Mouse (Mus musculus): ENCODE measurements around the gene Xndc1. TPM values are rescaled to one million over a fixed set of nuclear protein-coding genes. Genes with fewer than 3 reads are reported as not detected.

The Xndc1 gene
- polyA plus RNA-seq, 1 experiment from 2014 or later: 33.5 TPM

- Histone ChIP-seq H3K36me3 (0 out of 2 replicates have a peak, but pooled peaks cover 3% of the 10 kb centered on the region), H3K27ac (peak overlapping the region; percentile 80), H3K27me3 (ENCODE audit: insufficient read depth, poor library complexity, severe bottlenecking) (no peaks in the 10 kb centered on the region), H3K9me3 (no peaks in the 10 kb centered on the region), H3K4me1 (peaks cover 43% of the 10 kb centered on the region), H3K4me3 (peak overlapping the region; percentile 49)
- 3% methylated on average over 30 of the region's 30 CpGs for WGBS
- DNase-seq (ENCODE audit: low spot score): peak; percentile 87
Measured at GRCm38 (mm10) chr7:102099760-102100661, 34.7 kb downstream of the Xndc1 start.

- Histone ChIP-seq H3K4me1 (peaks cover 43% of the 10 kb centered on the region), H3K27ac (peak overlapping the region; percentile 80), H3K36me3 (no peaks in the 10 kb centered on the region), H3K4me3 (no peak overlapping the region), H3K9me3 (no peaks in the 10 kb centered on the region), H3K27me3 (ENCODE audit: insufficient read depth, poor library complexity, severe bottlenecking) (no peaks in the 10 kb centered on the region)
- no peak for DNase-seq (ENCODE audit: low spot score)
- WGBS: 54% methylated on average over 5 of the region's 5 CpGs
Measured at GRCm38 (mm10) chr7:102100868-102101267, 35.6 kb downstream of the Xndc1 start.

GRCm38 (mm10) chr7:102101487-102101886 lies 36.2 kb downstream of the Xndc1 start, which contains the start of gene Art1:
Gene Art1 (plus strand): TSS chr7:102101743.
- Histone ChIP-seq H3K27me3 (ENCODE audit: insufficient read depth, poor library complexity, severe bottlenecking) (no peaks in the 10 kb centered on the region), H3K4me1 (peaks cover 46% of the 10 kb centered on the region), H3K9me3 (no peaks in the 10 kb centered on the region), H3K27ac (peak within 1 kb of the TSS; percentile 80), H3K36me3 (no peaks in the 10 kb centered on the region), H3K4me3 (peak within 1 kb of the TSS; percentile 23; the same call in 1 of the 2 replicates)
- DNase-seq (ENCODE audit: low spot score): no peak
- 34% methylated on average over 5 of the region's 5 CpGs for WGBS

GRCm38 (mm10) chr7:102102241-102102640 lies 36.9 kb downstream of the Xndc1 start:
- Histone ChIP-seq H3K36me3 (no peaks in the 10 kb centered on the region), H3K4me1 (peaks cover 54% of the 10 kb centered on the region), H3K9me3 (no peaks in the 10 kb centered on the region), H3K27me3 (ENCODE audit: insufficient read depth, poor library complexity, severe bottlenecking) (no peaks in the 10 kb centered on the region), H3K27ac (peak overlapping the region; percentile 80), H3K4me3 (no peak overlapping the region)
- no peak for DNase-seq (ENCODE audit: low spot score)
- 41% methylated on average over 8 of the region's 8 CpGs for WGBS

- Histone ChIP-seq H3K4me3 (peak overlapping the region; percentile 12; the same call in 1 of the 2 replicates), H3K9me3 (no peaks in the 10 kb centered on the region), H3K27me3 (ENCODE audit: insufficient read depth, poor library complexity, severe bottlenecking) (no peaks in the 10 kb centered on the region), H3K4me1 (peaks cover 54% of the 10 kb centered on the region), H3K27ac (peak overlapping the region; percentile 80), H3K36me3 (no peaks in the 10 kb centered on the region)
- DNase-seq (ENCODE audit: low spot score): no peak
- 51% methylated on average over 6 of the region's 6 CpGs for WGBS
Measured at GRCm38 (mm10) chr7:102102696-102103095, 37.4 kb downstream of the Xndc1 start.

GRCm38 (mm10) chr7:102103555-102103954 lies 38.2 kb downstream of the Xndc1 start:
- Histone ChIP-seq H3K4me1 (peaks cover 54% of the 10 kb centered on the region), H3K27ac (no peak overlapping the region), H3K27me3 (ENCODE audit: insufficient read depth, poor library complexity, severe bottlenecking) (no peaks in the 10 kb centered on the region), H3K9me3 (no peaks in the 10 kb centered on the region), H3K36me3 (no peaks in the 10 kb centered on the region), H3K4me3 (no peak overlapping the region)
- WGBS: 64% methylated on average over 2 of the region's 2 CpGs
- DNase-seq (ENCODE audit: low spot score): no peak

- no peaks in the 10 kb centered on the region for H3K36me3 ChIP-seq
- WGBS: 62% methylated on average over 5 of the region's 5 CpGs
- H3K4me1 ChIP-seq: peaks cover 51% of the 10 kb centered on the region
- H3K27ac ChIP-seq: 0 out of 2 replicates have a peak overlapping the region, but pooled peaks have one; percentile 3
- no peaks in the 10 kb centered on the region for H3K27me3 ChIP-seq (ENCODE audit: insufficient read depth, poor library complexity, severe bottlenecking)
- no peak overlapping the region for H3K4me3 ChIP-seq
- DNase-seq (ENCODE audit: low spot score): no peak
- H3K9me3 ChIP-seq: no peaks in the 10 kb centered on the region
Measured at GRCm38 (mm10) chr7:102104126-102104525, 38.8 kb downstream of the Xndc1 start.

GRCm38 (mm10) chr7:102106700-102107141 lies 41.4 kb downstream of the Xndc1 start:
- 8% methylated on average over 23 of the region's 23 CpGs for WGBS
- Histone ChIP-seq H3K9me3 (no peaks in the 10 kb centered on the region), H3K4me3 (peak overlapping the region; percentile 61), H3K36me3 (no peaks in the 10 kb centered on the region), H3K27ac (peak overlapping the region; percentile 78), H3K4me1 (peaks cover 27% of the 10 kb centered on the region), H3K27me3 (ENCODE audit: insufficient read depth, poor library complexity, severe bottlenecking) (no peaks in the 10 kb centered on the region)
- peak; percentile 80 for DNase-seq (ENCODE audit: low spot score)

GRCm38 (mm10) chr7:102108206-102108605 lies 42.9 kb downstream of the Xndc1 start:
- Histone ChIP-seq H3K4me1 (peaks cover 13% of the 10 kb centered on the region), H3K27ac (no peak overlapping the region), H3K27me3 (ENCODE audit: insufficient read depth, poor library complexity, severe bottlenecking) (peaks cover 5% of the 10 kb centered on the region), H3K36me3 (no peaks in the 10 kb centered on the region), H3K9me3 (no peaks in the 10 kb centered on the region), H3K4me3 (no peak overlapping the region)
- DNase-seq (ENCODE audit: low spot score): no peak
- WGBS: 75% methylated on average over 1 of the region's 1 CpGs

GRCm38 (mm10) chr7:102109171-102109570 lies 43.9 kb downstream of the Xndc1 start, which contains the start of gene Art5:
Gene Art5 (minus strand): TSS chr7:102109489.
- 77% methylated on average over 7 of the region's 7 CpGs for WGBS
- no peak for DNase-seq (ENCODE audit: low spot score)
- no peaks in the 10 kb centered on the region for H3K36me3 ChIP-seq

GRCm38 (mm10) chr7:102109746-102110145 lies 44.4 kb downstream of the Xndc1 start:
- Histone ChIP-seq H3K4me3 (no peak overlapping the region), H3K27me3 (ENCODE audit: insufficient read depth, poor library complexity, severe bottlenecking) (peaks cover 12% of the 10 kb centered on the region), H3K4me1 (peaks cover 12% of the 10 kb centered on the region), H3K27ac (no peak overlapping the region), H3K9me3 (no peaks in the 10 kb centered on the region), H3K36me3 (no peaks in the 10 kb centered on the region)
- WGBS: 87% methylated on average over 4 of the region's 4 CpGs
- no peak for DNase-seq (ENCODE audit: low spot score)

More at GRCm38 (mm10) chr7:102109171-102109570, 43.9 kb downstream of the Xndc1 start, which contains the start of gene Art5:
- Histone ChIP-seq H3K4me1 (peaks cover 12% of the 10 kb centered on the region), H3K4me3 (no peak within 1 kb of the TSS), H3K27me3 (ENCODE audit: insufficient read depth, poor library complexity, severe bottlenecking) (peaks cover 12% of the 10 kb centered on the region), H3K27ac (no peak within 1 kb of the TSS), H3K9me3 (no peaks in the 10 kb centered on the region)

- WGBS: 64% methylated on average over 45 of the region's 45 CpGs
- Histone ChIP-seq H3K36me3 (peaks cover 4% of the 10 kb centered on the region; the same call in 1 of the 2 replicates), H3K4me3 (no peak overlapping the region; the same call in 1 of the 2 replicates), H3K4me1 (peaks cover 7% of the 10 kb centered on the region; the same call in 1 of the 2 replicates), H3K27ac (no peak overlapping the region), H3K9me3 (no peaks in the 10 kb centered on the region), H3K27me3 (ENCODE audit: insufficient read depth, poor library complexity, severe bottlenecking) (peaks cover 12% of the 10 kb centered on the region)
- DNase-seq (ENCODE audit: low spot score): no peak
Measured at GRCm38 (mm10) chr7:102113151-102113729, 47.9 kb downstream of the Xndc1 start.

All from heart, embryonic 10.5 days (tissue).